Mouse (Mus musculus) cerebellum, adult 2 months (tissue): ENCODE data around the gene Mrpl24. TPM values are rescaled to one million over a fixed set of nuclear protein-coding genes. Genes with fewer than 3 reads are reported as not detected.
A peak's percentile ranks its signal among the peaks of the same experiment; 100 is the strongest.
"Not testable (repeated sequence)": the region's sequence is repeated elsewhere in the genome, so short reads cannot be mapped to it uniquely, and the experiment has no call there.

Source experiments
- DNase-seq, 2 experiments: peaks; one replicate each; pipeline ENCODE4 v3.0.0; 2021
- H3K27ac ChIP-seq: fragments of 200-500 bp; 2 replicates; pipeline ENCODE4 v1.5.1; 2012; ENCODE audit warnings: low read length, control low read depth, inconsistent platforms; ENCODE audit not compliant: insufficient read depth
- H3K27me3 ChIP-seq: fragments of 200-500 bp; 2 replicates; pipeline ENCODE4 v1.6.1; 2012; ENCODE audit warnings: inconsistent platforms, mild to moderate bottlenecking, low read length, moderate library complexity; ENCODE audit not compliant: control insufficient read depth, insufficient read depth
- H3K4me1 ChIP-seq: fragments of 200-500 bp; 2 replicates; pipeline ENCODE4 v1.6.1; 2011; ENCODE audit warnings: low read length; ENCODE audit not compliant: control insufficient read depth, insufficient read depth
- H3K4me3 ChIP-seq: fragments of 200-500 bp; replicated peaks from 2 replicates; pipeline ENCODE3; 2011; ENCODE audit warnings: mild to moderate bottlenecking, low read depth, low read length, control low read depth; ENCODE audit not compliant: insufficient read depth
- CTCF ChIP-seq: fragments of 200-500 bp; IDR thresholded peaks from 2 replicates; pipeline ENCODE4 v1.5.1; 2011; ENCODE audit warnings: low read depth, mild to moderate bottlenecking, control low read depth, low read length, moderate library complexity, borderline replicate concordance; ENCODE audit not compliant: insufficient read depth
- POLR2A ChIP-seq: fragments of 200-500 bp; IDR thresholded peaks from 2 replicates; pipeline ENCODE4 v1.6.1; 2011; ENCODE audit warnings: low read length, control low read depth, borderline replicate concordance; ENCODE audit not compliant: insufficient read depth
- WGBS: fragments of 180-500 bp; shearing (Covaris S2); methylation state at CpG from one replicate; pipeline ENCODE4 v1.1.7; 2018; 5-methylcytosine and 5-hydroxymethylcytosine counted together
- polyA plus RNA-seq: library from polyadenylated mRNA; depleted of rRNA; stranded (reverse); fragments of >200 nt; gene quantifications from 2 replicates; pipeline ENCODE4 v1.2.3, GENCODE M21; 2012; rRNA removed

Gene Mrpl24
- polyA plus RNA-seq: 83.9 and 84.9 TPM in 2 replicates

DNA sequence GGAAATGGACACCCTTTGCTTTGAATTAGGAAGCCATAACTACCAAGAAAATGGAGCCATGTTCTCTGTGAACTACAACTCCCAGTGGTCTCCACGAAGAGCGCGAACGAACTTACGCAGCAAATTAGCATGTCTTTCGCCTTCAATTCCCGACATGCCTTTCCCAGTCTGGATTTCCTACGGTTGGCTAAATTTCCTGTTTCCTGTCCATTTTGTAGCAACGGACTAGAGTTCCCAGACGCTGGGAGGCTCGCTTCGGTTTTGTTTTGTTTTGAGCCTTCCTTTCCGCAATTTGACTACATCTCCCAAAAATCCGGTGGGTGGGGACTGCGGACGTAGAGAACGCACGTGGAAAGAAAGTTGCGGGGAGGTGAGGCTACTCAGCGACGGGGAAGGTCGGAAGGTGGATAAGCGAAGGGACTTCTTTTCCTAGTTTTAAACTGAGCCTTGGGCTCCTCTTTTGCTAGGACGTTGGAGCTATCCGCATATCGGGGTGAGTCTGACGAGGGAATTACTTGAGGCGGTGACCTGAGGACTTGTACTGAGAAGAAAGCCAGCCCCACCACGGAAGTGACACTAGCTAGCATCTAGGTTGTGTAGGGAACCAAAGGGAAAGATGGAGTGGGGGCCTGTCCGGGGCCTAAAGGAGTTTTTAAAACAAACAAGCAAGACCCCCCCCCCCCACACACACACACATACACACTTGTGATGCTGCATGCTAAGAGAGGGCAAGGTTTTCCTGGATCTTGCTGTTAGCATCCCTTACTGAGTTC is at the start of gene Mrpl24:
Gene Mrpl24, plus strand, starts transcription at position 171 of the 773 bp plus-strand sequence.
- whole genome bisulfite sequencing: under 1% methylated on average over 30 of the region's 30 CpGs
- DNase-seq: peak; percentile 78 to 92
- no peaks in the 10 kb centered on the region for H3K27me3 ChIP-seq
- no peak for TF ChIP-seq CTCF
- TF ChIP-seq POLR2A: peak; percentile 63; the same call in 1 of the 2 replicates
- H3K27ac ChIP-seq: no peak within 1 kb of the TSS; the same call in 1 of the 2 replicates
- peaks cover 3% of the 10 kb centered on the region; the same call in 1 of the 2 replicates for H3K4me1 ChIP-seq
- peak within 1 kb of the TSS; percentile 85 for H3K4me3 ChIP-seq

DNA sequence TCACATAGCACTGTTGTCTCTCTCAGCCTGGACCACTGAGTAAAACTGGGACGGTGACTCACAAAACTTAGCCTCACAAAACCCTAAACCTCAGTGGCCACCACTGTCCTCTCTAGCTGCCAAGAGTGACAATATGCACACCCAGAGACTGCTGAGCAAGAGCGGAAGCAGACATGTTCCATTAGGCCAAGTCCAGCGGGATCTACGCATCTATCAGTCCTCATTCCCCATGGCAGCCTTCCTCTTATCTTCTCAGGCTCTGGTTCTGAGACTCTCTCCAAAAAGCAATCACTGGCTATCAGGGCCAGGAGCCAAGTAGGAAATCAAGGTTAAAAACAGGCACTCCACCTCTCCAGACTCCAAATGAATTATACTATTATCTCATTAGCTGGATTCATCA is 41.6 kb upstream of the Mrpl24 start:
- WGBS: 40% methylated on average over 4 of the region's 4 CpGs
- no peak for DNase-seq
- Histone ChIP-seq H3K27ac (no peak overlapping the region), H3K4me1 (no peaks in the 10 kb centered on the region; the same call in none of the 2 replicates), H3K4me3 (no peak overlapping the region), H3K27me3 (no peaks in the 10 kb centered on the region)
- TF ChIP-seq CTCF (no peak), POLR2A (no peak)

DNA sequence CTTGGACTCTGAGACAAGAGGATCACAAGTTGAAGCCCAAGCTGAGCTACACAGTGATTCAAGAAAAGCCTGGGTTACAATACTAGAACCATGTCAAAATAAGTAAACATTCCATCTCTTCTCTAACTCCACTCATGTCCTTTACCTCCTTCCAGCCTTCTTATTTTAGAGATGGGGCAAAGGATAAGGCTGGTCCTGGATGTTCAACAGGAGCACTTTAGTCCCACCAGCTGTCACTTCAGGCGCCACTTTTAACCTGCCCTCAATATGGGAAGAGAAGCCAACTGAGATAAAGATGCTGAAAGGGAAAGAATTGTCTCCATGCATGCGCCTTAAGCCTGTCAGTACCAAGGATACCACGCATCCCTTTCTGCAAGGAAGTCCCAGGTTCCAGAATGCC is 35.0 kb upstream of the Mrpl24 start:
- H3K4me3 ChIP-seq: peak overlapping the region; percentile 81
- TF ChIP-seq POLR2A (no peak), CTCF (no peak)
- 3% methylated on average over 3 of the region's 3 CpGs for WGBS
- no peak for DNase-seq
- H3K27me3 ChIP-seq: no peaks in the 10 kb centered on the region
- peaks cover 5% of the 10 kb centered on the region; the same call in 1 of the 2 replicates for H3K4me1 ChIP-seq
- no peak overlapping the region for H3K27ac ChIP-seq

GRCm38 (mm10) chr3:87884708-87885251 is 34.5 kb upstream of the Mrpl24 start:
- no peak for TF ChIP-seq CTCF
- no peak for TF ChIP-seq POLR2A
- WGBS: 0% methylated on average over 27 of the region's 28 CpGs
- no peaks in the 10 kb centered on the region for H3K27me3 ChIP-seq
- peak overlapping the region; percentile 52 for H3K27ac ChIP-seq
- peak in 1 of 2 experiments; percentile 58 for DNase-seq
- peak overlapping the region; percentile 81 for H3K4me3 ChIP-seq
- H3K4me1 ChIP-seq: peaks cover 5% of the 10 kb centered on the region; the same call in 1 of the 2 replicates

- Histone ChIP-seq H3K4me3 (peak within 1 kb of the TSS; percentile 81), H3K27ac (peak within 1 kb of the TSS; percentile 52), H3K4me1 (peaks cover 5% of the 10 kb centered on the region; the same call in 1 of the 2 replicates), H3K27me3 (no peaks in the 10 kb centered on the region)
- WGBS: under 1% methylated on average over 31 of the region's 33 CpGs
- peak; percentile 65; the same call in 1 of the 2 replicates for TF ChIP-seq POLR2A
- TF ChIP-seq CTCF: no peak
- DNase-seq: peak; percentile 93 to 99
Observed at GRCm38 (mm10) chr3:87885281-87886003, 33.9 kb upstream of the Mrpl24 start, which contains the start of gene Prcc. Gene Prcc, minus strand, starts transcription at chr3:87885608.

DNA sequence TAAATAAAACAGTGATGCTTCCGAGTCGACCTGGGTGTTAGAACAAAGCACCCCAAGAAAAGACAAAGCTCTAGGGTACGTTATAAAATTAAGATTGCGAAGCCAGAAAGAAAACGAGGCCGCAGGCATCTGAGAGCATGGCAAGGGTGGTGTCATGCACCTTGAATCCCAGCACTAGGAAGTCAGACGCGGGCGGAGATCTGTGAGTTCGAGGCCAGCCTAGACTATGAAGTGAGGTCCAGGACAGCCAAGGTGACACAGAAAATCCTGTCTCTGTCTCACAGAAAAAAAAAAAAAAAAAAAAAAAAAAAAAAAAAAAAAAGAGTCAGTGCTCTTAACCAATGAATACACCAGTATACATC is 33.3 kb upstream of the Mrpl24 start:
- TF ChIP-seq CTCF (no peak), POLR2A (no peak)
- WGBS: 8% methylated on average over 10 of the region's 10 CpGs
- Histone ChIP-seq H3K4me1 (peaks cover 5% of the 10 kb centered on the region; the same call in 1 of the 2 replicates), H3K4me3 (peak overlapping the region; percentile 71), H3K27ac (no peak overlapping the region), H3K27me3 (no peaks in the 10 kb centered on the region)
- DNase-seq: peak in 1 of 2 experiments; percentile 67

DNA sequence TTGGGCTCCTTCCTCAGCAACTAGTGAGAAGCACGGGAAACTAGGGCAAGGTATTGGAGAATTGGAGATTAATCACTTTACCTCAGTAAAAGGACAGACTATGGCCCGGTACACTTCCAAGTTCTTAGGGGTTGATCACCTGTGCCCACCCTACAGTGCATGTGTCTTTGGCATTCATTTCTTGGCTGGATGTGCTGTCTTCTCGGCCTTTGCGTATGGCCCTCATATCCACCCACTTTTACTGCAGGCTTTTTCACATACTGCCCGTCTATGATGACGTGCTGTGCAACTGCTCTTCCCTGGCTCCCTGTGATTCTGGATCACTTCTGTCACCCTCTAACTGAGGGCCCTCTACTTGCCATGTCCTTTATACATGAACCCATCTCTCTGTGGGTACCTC is 32.9 kb upstream of the Mrpl24 start:
- peak in 1 of 2 experiments; percentile 35 for DNase-seq
- H3K4me3 ChIP-seq: no peak overlapping the region
- WGBS: 75% methylated on average over 6 of the region's 6 CpGs
- peaks cover 5% of the 10 kb centered on the region; the same call in 1 of the 2 replicates for H3K4me1 ChIP-seq
- no peaks in the 10 kb centered on the region for H3K27me3 ChIP-seq
- TF ChIP-seq CTCF (no peak), POLR2A (no peak)
- H3K27ac ChIP-seq: no peak overlapping the region

DNA sequence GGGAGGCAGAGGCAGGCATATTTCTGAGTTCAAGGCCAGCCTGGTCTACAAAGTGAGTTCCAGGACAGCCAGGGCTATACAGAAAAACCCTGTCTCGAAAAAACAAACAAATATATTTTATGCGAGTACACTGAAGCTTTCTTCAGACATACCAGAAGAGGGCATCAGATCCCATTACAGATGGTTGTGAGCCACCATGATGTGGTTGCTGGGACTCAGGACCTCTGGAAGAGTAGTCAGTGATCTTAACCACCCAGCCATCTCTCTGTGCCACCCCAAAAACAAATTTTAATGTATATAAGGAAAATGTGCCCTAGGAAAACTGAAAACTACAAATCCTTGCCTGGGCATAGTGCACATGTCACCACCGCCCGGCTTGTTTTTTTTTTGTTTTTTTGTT is 31.9 kb upstream of the Mrpl24 start:
- H3K27me3 ChIP-seq, DNase-seq, H3K4me1 ChIP-seq, H3K27ac ChIP-seq, H3K4me3 ChIP-seq: not testable (repeated sequence)
- 69% methylated on average over 4 of the region's 4 CpGs for WGBS
